Mouse (Mus musculus) lung, postnatal 0 days (tissue): ENCODE results near the gene Ugcg.

ENCODE experiments used
- CTCF ChIP-seq: IDR thresholded peaks from 2 replicates; pipeline ENCODE4 v1.5.1; 2016; ENCODE audit warnings: antibody characterized with exemption, mild to moderate bottlenecking
- EP300 ChIP-seq: IDR thresholded peaks from 2 replicates; pipeline ENCODE4 v1.6.1; 2016; ENCODE audit warnings: antibody characterized with exemption, mild to moderate bottlenecking, control low read depth

DNA sequence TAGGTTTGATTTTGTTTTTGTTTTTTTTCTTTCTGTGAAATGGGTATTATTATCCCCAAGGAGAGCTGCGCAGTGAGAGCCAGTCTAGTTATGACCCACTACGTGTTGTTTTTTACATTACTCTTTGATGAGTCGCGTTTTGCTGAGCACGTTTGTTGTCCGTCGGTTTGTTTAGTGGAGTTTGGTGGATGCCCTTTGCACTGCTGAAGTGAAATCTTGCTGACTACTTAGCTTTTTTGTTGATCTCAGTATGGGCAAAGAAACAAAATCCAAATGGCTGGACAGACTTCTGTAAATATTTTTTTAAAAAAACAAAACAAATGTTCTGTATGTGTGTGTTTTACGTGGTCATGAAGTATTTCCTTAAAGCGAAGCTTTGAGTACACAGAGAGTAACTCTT, 33.2 kb downstream of the Ugcg start:
- no peak for TF ChIP-seq CTCF
- no peak for TF ChIP-seq EP300
